Mouse (Mus musculus) embryonic facial prominence, embryonic 13.5 days (tissue): Measurements from ENCODE around the gene Cldn24. TPM values are rescaled to one million over a fixed set of nuclear protein-coding genes. Genes with fewer than 3 reads are reported as not detected.

Source experiments
- ATAC-seq: fragments of 200-750 bp; cut with Nextera tagmentation; 2 replicates; pipeline ENCODE4 v1.8.0; 2017; ENCODE audit warnings: low read depth; ENCODE audit not compliant: insufficient number of reproducible peaks, insufficient read depth, low FRiP score, low TSS enrichment
- H3K27ac ChIP-seq: fragments of 300-500 bp; sonication (generic); 2 replicates; pipeline ENCODE4 v1.5.1; 2015; ENCODE audit warnings: moderate library complexity, mild to moderate bottlenecking, inconsistent platforms
- H3K27me3 ChIP-seq: fragments of 300-500 bp; sonication (generic); 2 replicates; pipeline ENCODE4 v1.6.1; 2015; ENCODE audit warnings: mild to moderate bottlenecking, inconsistent platforms
- H3K36me3 ChIP-seq: fragments of 300-500 bp; sonication (generic); 2 replicates; pipeline ENCODE4 v1.6.1; 2015; ENCODE audit warnings: mild to moderate bottlenecking, inconsistent platforms
- H3K4me1 ChIP-seq: fragments of 300-500 bp; sonication (generic); 2 replicates; pipeline ENCODE4 v1.6.1; 2015; ENCODE audit warnings: inconsistent platforms
- H3K4me2 ChIP-seq: fragments of 300-500 bp; sonication (generic); 2 replicates; pipeline ENCODE4 v1.6.1; 2015; ENCODE audit warnings: moderate library complexity, mild to moderate bottlenecking, inconsistent platforms
- H3K4me3 ChIP-seq: fragments of 300-500 bp; sonication (generic); 2 replicates; pipeline ENCODE4 v1.5.1; 2015; ENCODE audit warnings: mild to moderate bottlenecking, inconsistent platforms
- H3K9ac ChIP-seq: fragments of 300-500 bp; sonication (generic); 2 replicates; pipeline ENCODE4 v1.6.1; 2015; ENCODE audit warnings: mild to moderate bottlenecking, inconsistent platforms
- H3K9me3 ChIP-seq: fragments of 300-500 bp; sonication (generic); 2 replicates; pipeline ENCODE4 v1.6.1; 2016; ENCODE audit warnings: inconsistent platforms
- WGBS: fragments of 180-500 bp; shearing (Covaris S2); methylation state at CpG from one replicate; pipeline ENCODE4 v1.1.7; 2015; ENCODE audit warnings: mixed read lengths; 5-methylcytosine and 5-hydroxymethylcytosine counted together
- polyA plus RNA-seq: library from polyadenylated mRNA; unstranded; fragments of >200 nt; fragmentation: Nextera tagmentation; extraction: Ambion mirVana; gene quantifications from 2 replicates; pipeline ENCODE4 v1.2.1, GENCODE M21; 2015

The Cldn24 gene
- not detected in 2 replicates for polyA plus RNA-seq

- no peak within 1 kb of the TSS for H3K27ac ChIP-seq
- H3K9me3 ChIP-seq = no peaks in the 10 kb centered on the region
- peaks cover 23% of the 10 kb centered on the region for H3K4me1 ChIP-seq
- no peak within 1 kb of the TSS for H3K4me2 ChIP-seq
- no peaks in the 10 kb centered on the region for H3K27me3 ChIP-seq
- no peak for ATAC-seq
- no peaks in the 10 kb centered on the region for H3K36me3 ChIP-seq
- no peak within 1 kb of the TSS for H3K9ac ChIP-seq
- H3K4me3 ChIP-seq = no peak within 1 kb of the TSS
- WGBS = 72% methylated on average over 6 of the region's 6 CpGs
Measured at GRCm38 (mm10) chr8:47821843-47822242, at the start of gene Cldn24. TSS of gene Cldn24 (plus strand) at chr8:47822143.

- Histone ChIP-seq H3K4me3 (no peak overlapping the region), H3K4me1 (no peaks in the 10 kb centered on the region), H3K9ac (no peak overlapping the region), H3K36me3 (no peaks in the 10 kb centered on the region), H3K27me3 (no peaks in the 10 kb centered on the region), H3K9me3 (no peaks in the 10 kb centered on the region), H3K4me2 (no peak overlapping the region), H3K27ac (no peak overlapping the region)
- WGBS = 78% methylated on average over 5 of the region's 5 CpGs
- no peak for ATAC-seq
Measured at GRCm38 (mm10) chr8:47772986-47773385, 49.0 kb upstream of the Cldn24 start.

- Histone ChIP-seq H3K9me3 (no peaks in the 10 kb centered on the region), H3K36me3 (no peaks in the 10 kb centered on the region), H3K9ac (no peak overlapping the region), H3K4me3 (no peak overlapping the region), H3K4me1 (no peaks in the 10 kb centered on the region), H3K4me2 (no peak overlapping the region), H3K27ac (no peak overlapping the region), H3K27me3 (no peaks in the 10 kb centered on the region)
- ATAC-seq = no peak
- WGBS = 92% methylated on average over 7 of the region's 7 CpGs
Measured at GRCm38 (mm10) chr8:47777415-47777814, 44.5 kb upstream of the Cldn24 start.

GRCm38 (mm10) chr8:47779589-47779988 is 42.4 kb upstream of the Cldn24 start:
- 73% methylated on average over 6 of the region's 6 CpGs for WGBS
- Histone ChIP-seq H3K27ac (no peak overlapping the region), H3K4me1 (no peaks in the 10 kb centered on the region), H3K36me3 (no peaks in the 10 kb centered on the region), H3K9ac (no peak overlapping the region), H3K4me3 (no peak overlapping the region), H3K9me3 (no peaks in the 10 kb centered on the region), H3K27me3 (no peaks in the 10 kb centered on the region), H3K4me2 (no peak overlapping the region)
- no peak for ATAC-seq

GRCm38 (mm10) chr8:47781881-47782280 is 40.1 kb upstream of the Cldn24 start:
- WGBS = 85% methylated on average over 4 of the region's 4 CpGs
- Histone ChIP-seq H3K27ac (no peak overlapping the region), H3K27me3 (no peaks in the 10 kb centered on the region), H3K4me3 (no peak overlapping the region), H3K9ac (no peak overlapping the region), H3K36me3 (no peaks in the 10 kb centered on the region), H3K4me1 (no peaks in the 10 kb centered on the region), H3K4me2 (no peak overlapping the region), H3K9me3 (no peaks in the 10 kb centered on the region)
- ATAC-seq = no peak

GRCm38 (mm10) chr8:47783544-47783943 is 38.4 kb upstream of the Cldn24 start:
- Histone ChIP-seq H3K4me1 (no peaks in the 10 kb centered on the region), H3K4me3 (no peak overlapping the region), H3K27me3 (no peaks in the 10 kb centered on the region), H3K9me3 (no peaks in the 10 kb centered on the region), H3K36me3 (no peaks in the 10 kb centered on the region), H3K9ac (no peak overlapping the region), H3K4me2 (no peak overlapping the region), H3K27ac (no peak overlapping the region)
- no peak for ATAC-seq
- 86% methylated on average over 2 of the region's 2 CpGs for WGBS

- 92% methylated on average over 6 of the region's 6 CpGs for WGBS
- Histone ChIP-seq H3K4me2 (no peak overlapping the region), H3K27me3 (no peaks in the 10 kb centered on the region), H3K27ac (no peak overlapping the region), H3K9me3 (no peaks in the 10 kb centered on the region), H3K36me3 (no peaks in the 10 kb centered on the region), H3K4me1 (no peaks in the 10 kb centered on the region), H3K4me3 (no peak overlapping the region), H3K9ac (no peak overlapping the region)
- ATAC-seq = no peak
Measured at GRCm38 (mm10) chr8:47783944-47784343, 38.0 kb upstream of the Cldn24 start.

GRCm38 (mm10) chr8:47784436-47784835 is 37.5 kb upstream of the Cldn24 start:
- H3K27me3 ChIP-seq = no peaks in the 10 kb centered on the region
- no peaks in the 10 kb centered on the region for H3K4me1 ChIP-seq
- H3K4me3 ChIP-seq = no peak overlapping the region
- H3K36me3 ChIP-seq = no peaks in the 10 kb centered on the region
- H3K9me3 ChIP-seq = no peaks in the 10 kb centered on the region
- H3K4me2 ChIP-seq = no peak overlapping the region
- H3K27ac ChIP-seq = no peak overlapping the region
- ATAC-seq = no peak
- WGBS = 90% methylated on average over 7 of the region's 7 CpGs
- no peak overlapping the region for H3K9ac ChIP-seq

GRCm38 (mm10) chr8:47786323-47786722 is 35.6 kb upstream of the Cldn24 start:
- Histone ChIP-seq H3K9ac (no peak overlapping the region), H3K27me3 (no peaks in the 10 kb centered on the region), H3K4me3 (no peak overlapping the region), H3K36me3 (no peaks in the 10 kb centered on the region), H3K27ac (no peak overlapping the region), H3K9me3 (no peaks in the 10 kb centered on the region), H3K4me1 (no peaks in the 10 kb centered on the region), H3K4me2 (no peak overlapping the region)
- no peak for ATAC-seq
- WGBS = 95% methylated on average over 15 of the region's 15 CpGs

GRCm38 (mm10) chr8:47787705-47788104 is 34.2 kb upstream of the Cldn24 start:
- Histone ChIP-seq H3K9ac (no peak overlapping the region), H3K4me3 (no peak overlapping the region), H3K27ac (no peak overlapping the region), H3K4me1 (no peaks in the 10 kb centered on the region), H3K9me3 (no peaks in the 10 kb centered on the region), H3K36me3 (no peaks in the 10 kb centered on the region), H3K4me2 (peak overlapping the region; percentile 37), H3K27me3 (no peaks in the 10 kb centered on the region)
- ATAC-seq = no peak
- 31% methylated on average over 10 of the region's 10 CpGs for WGBS

GRCm38 (mm10) chr8:47791986-47792385 is 30.0 kb upstream of the Cldn24 start:
- no peak overlapping the region for H3K4me3 ChIP-seq
- no peak overlapping the region for H3K9ac ChIP-seq
- H3K36me3 ChIP-seq = no peaks in the 10 kb centered on the region
- H3K4me1 ChIP-seq = no peaks in the 10 kb centered on the region
- H3K27me3 ChIP-seq = no peaks in the 10 kb centered on the region
- WGBS = 66% methylated on average over 9 of the region's 9 CpGs
- no peak overlapping the region for H3K4me2 ChIP-seq
- peaks cover 14% of the 10 kb centered on the region; the same call in 1 of the 2 replicates for H3K9me3 ChIP-seq
- no peak overlapping the region for H3K27ac ChIP-seq
- no peak for ATAC-seq

- H3K4me3 ChIP-seq = no peak overlapping the region
- 0 out of 2 replicates have a peak, but pooled peaks cover 7% of the 10 kb centered on the region for H3K9me3 ChIP-seq
- H3K4me2 ChIP-seq = no peak overlapping the region
- H3K36me3 ChIP-seq = no peaks in the 10 kb centered on the region
- H3K4me1 ChIP-seq = no peaks in the 10 kb centered on the region
- ATAC-seq = no peak
- no peak overlapping the region for H3K9ac ChIP-seq
- whole genome bisulfite sequencing = 75% methylated on average over 6 of the region's 6 CpGs
- no peaks in the 10 kb centered on the region for H3K27me3 ChIP-seq
- H3K27ac ChIP-seq = no peak overlapping the region
Measured at GRCm38 (mm10) chr8:47799438-47799837, 22.5 kb upstream of the Cldn24 start.

- Histone ChIP-seq H3K4me1 (no peaks in the 10 kb centered on the region), H3K27ac (no peak overlapping the region), H3K36me3 (no peaks in the 10 kb centered on the region), H3K27me3 (no peaks in the 10 kb centered on the region), H3K4me2 (no peak overlapping the region), H3K9ac (no peak overlapping the region), H3K9me3 (no peaks in the 10 kb centered on the region), H3K4me3 (no peak overlapping the region)
- 83% methylated on average over 2 of the region's 2 CpGs for WGBS
- no peak for ATAC-seq
Measured at GRCm38 (mm10) chr8:47802349-47802748, 19.6 kb upstream of the Cldn24 start.
